Mouse (Mus musculus) c-Kit-negative CD71-positive TER-119-positive erythroid progenitor cells, embryonic 14.5 days (primary cell): ENCODE results near the gene Gjb5.
A peak's percentile ranks its signal among the peaks of the same experiment; 100 is the strongest.

ENCODE experiments used
- DNase-seq: peaks from one replicate; pipeline ENCODE4 v3.0.0-alpha.2; 2013; ENCODE audit warnings: low read depth, low spot score

Gjb5 gene

GRCm38 (mm10) chr4:127349560-127350300 is 8.3 kb downstream of the Gjb5 start:
- no peak for DNase-seq

GRCm38 (mm10) chr4:127345000-127345399 is 13.0 kb downstream of the Gjb5 start:
- DNase-seq = no peak

DNA sequence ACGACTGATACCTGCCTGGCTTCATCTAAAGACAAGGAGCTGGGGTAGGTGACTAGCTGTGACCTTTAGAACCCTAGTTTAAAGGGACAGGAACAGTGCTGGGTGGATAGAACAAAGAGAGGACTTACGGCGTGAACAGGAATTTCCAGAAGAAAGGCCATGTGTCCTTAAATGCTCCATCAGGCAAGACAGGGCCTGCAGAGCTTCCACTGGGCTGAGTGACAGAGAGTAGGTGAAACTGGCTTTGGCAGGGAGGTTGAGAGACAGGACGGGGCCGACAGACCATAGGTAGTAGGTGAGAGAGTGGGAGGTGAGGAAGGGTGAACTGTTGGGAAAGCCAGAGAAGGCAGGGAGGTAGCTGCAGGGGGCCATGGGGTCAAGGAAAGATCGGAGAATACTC is 16.6 kb downstream of the Gjb5 start:
- DNase-seq = no peak

DNA sequence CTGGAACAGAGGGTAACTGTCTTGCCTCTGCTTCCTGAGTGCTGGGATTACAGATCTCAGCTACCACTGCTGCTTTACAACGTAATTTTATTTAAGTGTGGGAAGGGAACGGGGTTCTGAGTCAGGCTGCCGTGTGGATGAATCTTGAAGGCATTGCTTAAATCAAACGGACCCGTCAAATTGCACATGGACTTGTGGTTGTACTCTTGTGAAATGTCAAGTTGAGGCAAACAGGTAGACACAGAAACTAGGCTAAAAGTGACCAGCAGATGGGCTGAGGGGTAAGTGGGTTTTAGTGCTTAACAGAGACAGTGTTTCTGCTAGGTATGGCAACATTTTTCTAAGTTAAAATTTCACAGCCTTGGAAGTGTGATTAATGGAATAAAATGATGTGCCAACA is 20.3 kb downstream of the Gjb5 start:
- no peak for DNase-seq

- no peak for DNase-seq
These were observed 23.0 kb downstream of the Gjb5 start for GRCm38 (mm10) chr4:127334870-127335504.

DNA sequence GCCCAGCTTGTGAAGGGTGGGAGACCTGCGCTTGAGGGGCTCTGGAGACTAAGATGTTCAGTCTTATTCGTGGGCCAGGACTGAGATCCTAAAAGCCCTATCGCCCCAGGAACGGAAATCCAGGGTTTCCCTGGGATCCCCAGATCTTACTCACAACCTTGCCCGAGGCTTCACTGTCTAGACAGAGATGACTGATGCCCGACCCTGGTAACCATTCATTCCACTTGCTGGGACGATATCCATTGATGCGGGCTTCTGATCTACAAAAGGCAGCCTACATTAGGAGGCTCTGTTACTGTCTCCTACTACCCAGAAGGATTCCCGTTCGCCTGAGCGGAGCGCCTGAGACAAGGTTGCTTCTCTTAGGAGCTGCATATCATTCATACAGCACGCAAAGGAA is 26.8 kb downstream of the Gjb5 start:
- DNase-seq = no peak

DNA sequence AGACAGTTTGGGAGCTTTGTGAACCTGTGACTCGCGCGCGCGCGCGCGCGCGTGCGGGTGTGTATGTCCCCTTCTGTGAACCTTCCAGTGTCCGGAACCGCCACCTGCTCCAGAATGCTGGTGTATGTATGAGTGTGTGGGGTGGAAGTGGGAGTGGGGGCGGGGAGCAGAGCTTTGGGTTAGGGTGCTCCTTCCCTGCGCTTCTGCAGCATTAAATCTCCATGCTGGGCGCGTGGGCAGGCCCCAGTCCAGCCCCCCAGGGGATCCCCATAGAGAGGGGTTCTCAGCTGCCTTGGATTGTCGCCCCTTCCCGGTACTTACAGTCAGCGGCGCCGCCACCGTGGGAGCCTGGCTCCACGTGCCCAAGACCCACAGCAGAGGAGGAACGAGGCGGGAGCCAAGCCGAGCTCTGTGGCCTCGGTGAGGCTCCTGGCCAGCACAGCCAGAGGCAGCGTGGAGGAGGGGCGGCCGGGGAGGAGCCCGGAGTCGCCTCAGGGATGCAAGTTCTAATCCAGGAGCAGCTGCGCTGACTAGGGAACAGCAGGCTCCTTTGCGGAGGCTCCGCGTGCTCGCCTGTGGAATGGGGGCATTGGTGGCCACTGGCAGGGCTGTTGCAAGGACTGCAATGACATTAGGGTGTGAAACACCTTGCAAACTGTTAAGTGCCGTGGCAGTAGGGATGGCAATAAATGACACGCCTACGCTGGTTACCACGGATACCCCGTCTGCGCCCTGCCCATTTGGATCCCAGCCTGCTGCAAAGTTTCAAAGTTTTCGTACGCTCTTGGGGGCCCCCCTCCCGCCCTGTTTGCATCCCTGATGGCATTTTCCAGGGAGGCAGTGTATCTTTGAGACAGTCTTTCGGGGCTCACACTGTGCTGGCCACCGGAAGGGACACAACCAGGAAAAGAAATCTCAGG is 27.5 kb downstream of the Gjb5 start, which contains the start of gene Gjb3:
TSS of gene Gjb3 (minus strand) at position 664 of the 920 bp plus-strand sequence.
- no peak for DNase-seq

- DNase-seq = no peak
These were observed 28.2 kb downstream of the Gjb5 start for GRCm38 (mm10) chr4:127329751-127330150.

- DNase-seq = no peak
These were observed 28.9 kb downstream of the Gjb5 start for GRCm38 (mm10) chr4:127329046-127329445.

DNA sequence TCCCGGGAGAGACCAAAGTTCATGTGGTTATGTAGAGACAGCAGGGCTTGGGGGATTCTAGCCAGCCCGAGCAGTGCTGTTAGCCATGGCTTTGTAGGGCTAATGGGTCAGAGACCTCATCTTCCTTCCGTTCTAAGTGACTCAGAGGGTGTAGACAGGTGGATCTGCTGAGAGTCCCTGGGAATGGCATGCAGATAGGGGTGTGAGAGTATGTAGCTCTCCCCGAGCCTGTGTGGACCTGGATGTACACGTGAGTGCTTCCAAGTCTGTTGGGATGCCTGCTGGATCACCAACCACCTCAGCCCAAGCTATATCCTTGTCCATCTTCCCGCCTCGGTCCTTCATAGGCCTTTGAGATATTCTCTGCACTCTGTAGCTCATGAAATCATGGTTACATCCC is 29.6 kb downstream of the Gjb5 start:
- DNase-seq = no peak

GRCm38 (mm10) chr4:127327749-127328148 is 30.2 kb downstream of the Gjb5 start:
- DNase-seq = no peak

DNA sequence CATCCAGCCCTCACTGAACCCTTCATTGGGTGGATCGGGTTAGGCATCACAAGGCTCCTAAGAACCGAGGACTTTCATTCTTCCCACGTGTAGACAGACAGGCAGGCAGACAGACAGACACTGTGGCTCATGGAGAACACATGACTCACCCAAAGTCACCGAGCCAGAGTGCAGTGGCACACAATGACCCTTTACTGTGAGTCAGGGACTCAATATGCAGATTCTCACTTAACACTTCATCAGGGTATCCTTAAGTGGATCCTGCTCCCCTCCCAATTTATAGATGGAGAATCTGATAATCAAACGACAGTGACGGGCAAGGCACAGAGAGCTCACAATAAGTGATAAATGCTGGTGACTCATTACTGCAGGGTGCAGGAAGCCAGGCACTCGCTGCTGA is 30.7 kb downstream of the Gjb5 start:
- DNase-seq = no peak

- DNase-seq = no peak
These were observed 32.7 kb downstream of the Gjb5 start for GRCm38 (mm10) chr4:127325276-127325675.

- DNase-seq = peak; percentile 41
These were observed 33.2 kb downstream of the Gjb5 start for GRCm38 (mm10) chr4:127324759-127325158.

GRCm38 (mm10) chr4:127324296-127324695 is 33.7 kb downstream of the Gjb5 start:
- DNase-seq = no peak

DNA sequence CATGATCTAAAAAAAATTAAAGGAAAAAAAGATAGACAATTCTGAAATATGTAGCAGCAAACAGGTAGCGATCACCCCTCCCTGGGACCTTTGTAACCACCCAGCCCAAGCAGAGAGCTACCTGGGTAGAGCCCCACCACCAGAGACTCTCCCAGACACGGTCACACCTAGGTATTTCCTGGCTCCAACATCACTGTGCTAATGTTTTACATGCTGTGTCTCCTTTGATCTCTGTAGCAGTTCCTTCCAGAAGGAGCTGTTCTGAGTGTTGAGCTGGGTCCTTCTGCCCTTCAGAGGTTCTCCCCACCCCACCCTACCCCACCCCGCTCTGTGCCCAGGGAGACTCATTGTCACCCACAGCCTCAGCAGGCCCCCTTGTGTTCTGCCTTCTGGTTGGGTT is 34.3 kb downstream of the Gjb5 start:
- DNase-seq = no peak

DNA sequence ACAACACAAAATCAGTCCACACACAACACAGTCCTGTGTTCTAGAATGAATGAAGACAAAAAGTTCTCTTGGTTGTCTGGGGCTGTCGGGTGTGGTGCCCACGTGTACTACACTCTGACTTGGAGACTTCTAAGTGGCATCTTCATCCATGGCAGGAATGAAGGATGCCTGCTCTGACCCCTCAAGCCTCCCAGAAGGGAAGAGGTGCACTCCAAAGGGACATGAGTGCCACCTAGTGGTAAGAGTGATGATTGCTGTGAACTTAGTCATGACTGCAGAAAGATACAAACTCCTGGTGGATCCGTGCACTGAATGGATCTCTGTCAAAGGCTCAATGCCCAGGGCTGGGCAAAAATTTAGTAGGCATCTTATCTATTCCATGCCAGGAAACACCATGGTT is 38.4 kb downstream of the Gjb5 start:
- DNase-seq = peak; percentile 16

DNA sequence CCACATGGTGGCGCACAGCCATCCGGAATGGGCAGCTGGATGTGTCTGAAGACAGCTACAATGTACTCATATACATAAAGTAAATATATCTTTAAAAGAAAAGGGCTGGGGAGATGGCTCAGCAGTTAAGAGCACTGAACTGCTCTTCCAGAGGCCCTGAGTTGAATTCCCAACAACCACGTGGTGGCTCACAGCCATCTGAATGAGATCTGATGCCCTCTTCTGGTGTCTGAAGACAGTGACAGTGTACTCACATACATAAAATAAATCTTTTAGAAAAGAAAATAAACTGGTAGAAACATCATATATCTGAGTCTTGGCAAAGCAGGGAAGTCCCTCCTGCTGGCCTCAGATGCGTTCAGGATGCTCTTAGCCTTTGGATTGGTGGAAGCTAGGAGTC is 40.8 kb downstream of the Gjb5 start:
- DNase-seq = no peak

- no peak for DNase-seq
These were observed 42.2 kb downstream of the Gjb5 start for GRCm38 (mm10) chr4:127315753-127316152.

GRCm38 (mm10) chr4:127314585-127314984 is 43.4 kb downstream of the Gjb5 start:
- no peak for DNase-seq

DNA sequence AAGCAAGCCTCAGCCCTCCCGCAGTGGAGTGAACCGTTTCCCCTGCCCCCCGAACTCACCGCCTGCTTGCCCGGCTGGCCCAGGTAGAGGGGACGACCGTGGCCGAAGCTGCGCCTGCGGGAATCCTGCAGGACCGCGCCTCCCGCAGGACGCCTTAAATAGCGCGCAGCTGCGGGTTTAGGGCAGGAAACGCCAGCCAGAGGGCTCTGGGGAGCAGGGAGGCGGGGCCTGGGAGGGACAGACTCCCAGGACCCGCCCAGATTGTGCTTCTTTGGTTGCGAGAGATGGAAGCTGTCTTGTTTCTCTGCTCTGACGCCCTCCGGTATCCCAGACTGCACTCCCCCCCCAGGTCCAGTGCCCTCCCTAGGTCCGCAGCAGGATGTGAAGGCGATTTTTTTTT is 44.1 kb downstream of the Gjb5 start, which contains the start of gene Gja4:
TSS of gene Gja4 (minus strand) at position 179 of the 400 bp plus-strand sequence.
- DNase-seq = no peak

GRCm38 (mm10) chr4:127312349-127312748 is 45.6 kb downstream of the Gjb5 start:
- no peak for DNase-seq
